Mouse (Mus musculus) WW6 (cell line): ENCODE measurements around the gene Mbnl1.
"Not testable (repeated sequence)": the region's sequence is repeated elsewhere in the genome, so short reads cannot be mapped to it uniquely, and the experiment has no call there.

Source experiments
- DNase-seq: peaks from one replicate; pipeline ENCODE4 v3.0.0-alpha.2; 2013; ENCODE audit warnings: low read depth, low spot score

The Mbnl1 gene

DNA sequence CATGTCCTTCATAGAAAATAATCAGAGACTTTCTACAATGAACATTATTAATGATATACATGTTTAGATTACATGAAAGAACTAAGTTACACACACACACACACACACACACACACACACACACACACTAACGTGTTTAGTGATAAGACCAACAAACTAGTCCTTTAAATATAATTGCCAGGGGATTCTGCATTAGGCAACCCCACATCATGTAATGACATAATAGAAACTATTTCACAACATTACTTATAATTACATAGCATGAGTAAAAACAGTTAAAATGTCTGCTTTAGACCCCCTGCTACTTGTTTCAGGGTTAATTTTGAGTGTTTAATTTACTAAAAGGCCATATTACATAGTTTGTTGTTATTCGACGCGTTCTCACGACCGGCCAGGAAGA, 16.9 kb downstream of the Mbnl1 start:
- DNase-seq = no peak

GRCm38 (mm10) chr3:60494774-60495535, 22.3 kb downstream of the Mbnl1 start:
- not testable (repeated sequence) for DNase-seq

DNA sequence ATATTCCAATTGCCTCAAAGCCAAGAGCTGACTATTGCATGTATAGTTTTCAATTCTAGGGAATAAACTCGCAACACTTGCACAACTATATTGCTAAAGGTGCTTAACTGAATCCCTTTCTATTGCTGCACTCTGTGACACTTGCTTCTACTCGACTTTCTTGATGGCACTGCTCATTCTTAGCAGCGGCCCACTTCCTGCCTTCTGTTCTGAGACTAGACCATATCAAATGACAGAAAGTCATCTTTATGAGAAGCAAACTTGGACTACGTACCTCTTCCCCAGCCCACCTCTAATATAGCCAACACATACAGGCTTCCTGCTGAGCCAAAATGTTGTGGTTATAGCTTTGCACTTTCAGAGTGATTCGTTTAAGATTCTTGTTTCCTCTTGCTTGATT, 23.6 kb downstream of the Mbnl1 start:
- DNase-seq = no peak

GRCm38 (mm10) chr3:60498151-60498550, 25.5 kb downstream of the Mbnl1 start:
- no peak for DNase-seq

- DNase-seq = no peak
These were observed 26.0 kb downstream of the Mbnl1 start for GRCm38 (mm10) chr3:60498646-60499045.

DNA sequence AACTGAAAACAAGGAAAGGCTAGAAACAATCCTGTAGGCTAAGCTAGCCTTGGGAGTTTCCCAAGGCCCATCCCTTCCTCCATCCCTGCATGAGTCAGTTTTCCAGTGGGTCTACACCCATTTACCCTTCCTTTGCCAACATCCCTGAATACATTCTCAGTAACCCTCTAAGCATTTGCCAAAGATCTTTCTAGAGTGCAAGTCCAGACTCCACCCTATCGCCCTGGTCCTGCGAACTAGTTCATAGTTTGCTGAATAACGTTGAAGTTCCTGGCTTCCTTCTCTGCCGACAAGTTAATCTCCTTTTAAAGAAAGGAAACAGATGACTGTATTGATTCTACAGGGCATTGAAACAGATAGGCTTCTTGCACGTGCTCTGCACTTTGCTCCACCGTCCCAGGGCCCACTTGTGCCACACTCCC, 26.5 kb downstream of the Mbnl1 start:
- no peak for DNase-seq

DNA sequence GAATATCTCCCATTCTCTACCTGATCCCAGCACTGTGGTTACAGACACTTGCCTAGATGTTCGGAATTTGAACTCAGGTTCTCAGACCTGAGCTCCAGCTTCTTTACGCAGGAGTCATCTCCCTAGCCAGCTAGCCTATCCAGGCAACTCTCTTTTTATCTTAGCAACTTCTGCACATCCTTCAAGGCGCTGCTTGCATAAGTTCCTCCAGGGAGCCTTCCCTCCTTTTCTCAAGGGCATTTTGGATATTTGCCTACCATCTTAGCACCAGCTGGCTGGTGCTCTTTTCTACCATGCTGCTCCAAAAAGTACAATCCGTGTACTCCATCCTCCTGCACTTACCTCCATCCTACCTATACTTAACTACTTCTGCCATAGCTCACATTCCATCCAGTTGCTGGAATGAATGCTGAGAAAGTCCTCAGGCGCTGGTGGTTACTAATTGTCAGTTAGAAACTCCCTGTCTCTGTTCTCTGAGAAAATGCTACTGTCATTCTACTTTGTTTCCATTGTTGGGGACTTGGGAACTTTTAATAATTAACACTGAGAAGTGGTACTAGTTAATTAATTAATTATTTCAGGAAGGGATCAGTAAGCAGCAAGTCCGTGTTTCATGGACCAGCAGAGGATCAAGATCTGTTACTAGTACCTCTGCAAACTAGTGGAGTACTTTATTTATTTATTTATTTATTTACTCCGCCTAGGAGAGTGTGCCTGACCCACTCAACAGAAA, 27.3 kb downstream of the Mbnl1 start:
- no peak for DNase-seq

DNA sequence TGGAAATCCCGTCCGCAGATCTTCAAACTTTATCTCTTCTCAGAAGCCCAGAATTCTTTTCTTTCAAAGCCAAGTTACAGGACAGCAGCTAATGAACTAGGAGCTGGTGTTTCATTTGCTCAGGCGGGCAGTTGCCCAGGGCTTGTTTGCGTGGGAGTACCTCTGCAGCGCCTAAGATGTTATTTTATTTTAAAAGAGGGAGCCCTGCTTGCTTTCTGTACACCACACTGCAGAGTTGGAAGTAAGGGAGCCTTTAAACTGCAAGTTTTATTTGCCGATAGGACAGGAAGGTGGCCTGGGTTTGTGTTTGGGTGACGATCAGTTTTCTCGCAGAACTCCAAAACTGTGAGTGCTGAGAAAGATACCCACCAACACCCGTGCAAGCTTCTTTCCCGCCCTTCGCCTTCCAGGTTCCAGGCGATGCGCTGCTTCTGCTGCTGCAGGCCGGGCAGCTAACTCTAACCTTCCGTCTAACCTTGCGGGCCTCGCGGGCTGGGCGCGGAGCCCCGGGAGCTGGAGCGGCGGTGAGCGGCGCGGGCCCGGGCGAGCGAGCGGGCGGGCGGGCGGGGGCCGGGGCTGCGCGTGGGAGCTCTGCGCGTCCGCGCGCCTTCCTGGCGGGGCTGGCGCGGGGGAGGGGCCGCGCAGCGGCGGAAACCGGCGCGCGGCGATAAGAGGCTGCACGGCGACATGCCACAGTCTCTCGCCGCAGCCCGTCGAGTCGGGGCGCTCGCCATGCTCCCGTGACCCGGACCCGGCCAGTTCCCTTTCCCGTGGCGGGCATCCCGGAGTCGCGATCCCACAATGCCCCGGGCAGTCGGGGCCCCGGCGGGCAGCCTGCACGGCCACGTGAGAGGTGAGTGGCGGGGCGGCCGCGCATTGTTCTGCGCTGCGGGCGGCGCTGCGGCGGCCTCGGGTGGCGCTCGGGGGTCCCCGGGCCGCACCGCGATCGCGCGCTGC, 28.2 kb downstream of the Mbnl1 start:
- no peak for DNase-seq

- no peak for DNase-seq
These were observed 29.0 kb downstream of the Mbnl1 start for GRCm38 (mm10) chr3:60501561-60502151.

DNA sequence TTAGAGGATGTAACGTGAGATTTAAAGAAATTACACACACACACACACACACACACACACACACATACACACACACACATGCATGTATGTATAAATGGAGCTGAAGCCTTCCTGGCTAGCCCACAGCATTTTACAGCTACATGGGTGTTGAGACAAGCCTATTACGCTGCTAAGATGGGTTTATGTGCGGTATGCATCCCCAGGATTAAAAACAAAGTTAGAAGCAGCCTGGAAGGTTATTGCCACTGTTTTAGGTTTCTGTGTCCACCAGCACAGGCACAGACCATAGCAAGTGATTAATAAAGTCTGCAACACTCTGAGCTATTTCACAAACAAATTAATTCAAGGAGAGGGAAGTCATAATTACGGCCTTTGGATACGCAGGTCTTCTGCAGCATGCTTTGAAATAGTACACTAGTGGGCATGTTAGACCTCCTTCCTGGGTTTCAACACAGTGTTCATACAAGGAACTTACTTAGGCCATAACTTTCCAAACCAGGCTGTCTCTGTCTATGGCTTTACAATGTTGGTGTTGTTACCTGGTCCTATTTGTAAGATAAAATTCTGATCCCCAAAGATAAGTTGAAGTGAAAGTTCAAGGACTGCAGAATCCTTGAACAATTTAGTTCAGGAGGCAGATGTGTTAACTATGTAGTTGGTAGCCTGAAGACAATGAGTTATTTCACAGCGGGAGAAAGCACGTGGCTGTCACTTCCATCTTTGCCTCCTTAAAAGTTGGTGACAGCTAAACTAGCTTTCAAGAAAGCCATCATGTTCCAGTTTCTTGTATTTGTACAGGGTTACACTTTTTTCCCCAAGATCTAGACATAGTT, 29.7 kb downstream of the Mbnl1 start:
- DNase-seq = no peak

GRCm38 (mm10) chr3:60503196-60503595, 30.6 kb downstream of the Mbnl1 start:
- DNase-seq = no peak

DNA sequence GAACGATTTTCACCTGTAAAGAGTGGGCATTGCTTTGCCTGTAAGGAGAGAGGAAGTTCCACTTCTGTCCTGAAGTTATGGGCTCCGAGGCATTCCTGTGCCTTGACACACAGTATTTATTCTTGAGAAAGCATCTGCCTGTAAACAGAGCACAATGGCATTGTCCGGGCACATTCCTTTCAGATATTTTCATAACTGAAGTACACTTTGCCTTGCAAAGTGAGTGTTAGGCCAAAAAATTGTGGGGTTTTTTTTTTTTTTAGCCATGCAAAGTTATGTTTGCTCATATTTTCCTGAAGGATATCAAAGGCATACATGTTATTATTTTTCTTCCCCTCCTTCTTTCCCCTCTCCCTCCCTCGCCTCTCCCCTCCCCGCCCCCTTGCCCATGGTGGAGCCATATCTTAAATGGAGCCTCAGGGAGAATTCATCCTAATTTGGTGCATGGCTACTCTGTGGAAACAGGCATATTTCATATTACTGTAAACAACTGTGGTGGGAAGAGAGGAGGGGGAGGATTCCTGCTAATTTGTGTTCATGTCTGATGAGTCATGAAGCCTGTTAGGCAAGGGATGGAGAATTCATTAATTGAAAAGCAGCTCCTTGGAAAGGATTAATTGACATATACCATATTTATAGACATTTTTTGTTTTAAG, 32.3 kb downstream of the Mbnl1 start:
- no peak for DNase-seq

DNA sequence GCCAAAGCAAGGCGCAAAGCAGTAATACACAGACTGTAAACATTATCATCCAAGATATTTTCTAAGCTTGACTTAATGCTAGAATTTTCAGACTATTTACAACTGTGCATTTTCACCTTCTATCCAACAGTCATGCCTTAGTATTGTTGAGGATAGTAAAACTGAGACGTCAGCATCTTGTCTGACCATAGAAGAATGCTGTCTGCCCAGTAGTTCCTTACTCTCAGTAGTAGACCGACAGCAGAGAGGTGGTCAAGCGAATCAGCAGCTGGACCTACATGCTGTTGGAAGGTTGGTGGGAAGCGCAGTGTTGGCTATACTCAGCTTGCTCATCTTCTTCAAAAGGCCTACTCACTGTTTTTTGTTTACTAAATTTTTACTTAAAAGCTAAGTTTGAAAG, 34.2 kb downstream of the Mbnl1 start:
- no peak for DNase-seq

- DNase-seq = no peak
These were observed 34.9 kb downstream of the Mbnl1 start for GRCm38 (mm10) chr3:60507496-60507895.

DNA sequence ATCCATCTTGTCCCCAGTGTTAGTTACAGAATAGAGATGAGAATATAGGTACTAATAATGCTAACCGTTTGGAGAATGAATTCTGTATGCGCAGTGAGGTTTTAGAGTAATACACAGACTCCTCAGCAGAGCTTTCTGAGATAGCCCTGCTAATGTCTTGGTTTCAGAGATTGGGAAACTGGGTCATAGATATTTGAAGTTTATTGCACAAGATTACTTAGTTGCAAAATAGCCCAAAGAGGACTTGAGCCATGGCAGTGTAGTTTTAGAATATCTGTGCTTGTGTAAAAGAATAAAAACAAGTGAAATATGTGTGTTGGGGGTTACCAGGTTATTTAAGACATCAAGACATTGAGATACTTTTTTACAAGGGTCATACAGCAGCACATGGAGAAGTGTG, 35.3 kb downstream of the Mbnl1 start:
- DNase-seq = no peak

GRCm38 (mm10) chr3:60511197-60511596, 38.6 kb downstream of the Mbnl1 start:
- no peak for DNase-seq

DNA sequence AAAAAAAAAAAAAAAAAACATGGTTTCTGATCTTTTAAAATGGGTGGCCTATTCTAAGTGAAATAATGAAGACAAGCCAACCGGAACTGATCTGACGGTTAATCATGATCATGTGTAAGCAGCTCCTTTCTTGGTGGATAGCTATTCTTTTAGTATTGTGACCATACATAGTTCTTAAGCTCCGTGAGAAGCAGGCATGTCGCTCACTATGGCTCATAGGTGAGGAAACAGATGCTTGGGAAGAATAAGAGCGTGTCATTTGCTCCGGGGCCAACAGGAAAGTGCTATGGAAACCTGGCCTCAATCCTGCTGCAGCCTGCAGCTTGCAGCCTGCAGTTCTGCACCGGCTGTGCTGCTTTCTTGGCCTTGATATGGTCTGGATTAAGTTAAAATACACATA, 40.7 kb downstream of the Mbnl1 start:
- DNase-seq = no peak

DNA sequence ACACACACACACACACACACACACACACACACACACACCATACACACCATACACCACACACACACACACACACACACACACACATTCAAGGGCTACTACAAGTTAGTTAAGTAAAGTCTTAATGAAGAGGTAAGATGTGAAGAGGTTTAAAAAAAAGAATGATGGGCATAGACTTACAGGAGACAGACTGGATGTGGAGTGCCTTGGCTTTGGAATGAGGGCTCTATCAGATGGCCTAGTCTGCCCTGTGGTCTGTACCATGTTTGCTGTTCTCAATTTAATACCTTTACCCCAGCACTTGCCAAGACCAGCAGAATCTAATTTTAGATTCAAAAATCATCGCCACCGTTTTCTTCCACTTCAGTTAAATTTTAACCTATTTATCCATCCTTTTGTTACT, 41.1 kb downstream of the Mbnl1 start:
- no peak for DNase-seq

- DNase-seq = no peak
These were observed 42.8 kb downstream of the Mbnl1 start for GRCm38 (mm10) chr3:60515430-60515829.

GRCm38 (mm10) chr3:60516054-60516674, 43.5 kb downstream of the Mbnl1 start:
- DNase-seq = no peak
